Mouse (Mus musculus) heart, embryonic 14.5 days (tissue): ENCODE results near the gene P3h2. TPM values are rescaled to one million over a fixed set of nuclear protein-coding genes. Genes with fewer than 3 reads are reported as not detected.

Experiments used
- ATAC-seq: fragments of 200-750 bp; cut with Nextera tagmentation; 2 replicates; pipeline ENCODE4 v1.8.0; 2017; ENCODE audit warnings: low read depth, moderate TSS enrichment; ENCODE audit not compliant: insufficient number of reproducible peaks, insufficient read depth, low FRiP score
- H3K27ac ChIP-seq, 2 experiments: fragments of 200-500 bp in 1 of 2; fragments of 300-500 bp in 1 of 2; sonication (generic) in 1 of 2; replicated peaks in 1 of 2; 2 replicates each; pipeline ENCODE4 v1.5.1; 2012 to 2014; ENCODE audit warnings: low read depth in 2 of 2, low read length in 2 of 2, control low read depth in 1 of 2, mild to moderate bottlenecking in 1 of 2, mixed read lengths in 1 of 2; ENCODE audit not compliant: control insufficient read depth in 1 of 2, insufficient read depth in 1 of 2
- H3K27me3 ChIP-seq: fragments of 300-500 bp; sonication (generic); 2 replicates; pipeline ENCODE4 v1.6.1; 2014; ENCODE audit warnings: mild to moderate bottlenecking, low read length, control low read depth; ENCODE audit not compliant: control insufficient read depth, insufficient read depth
- H3K36me3 ChIP-seq: fragments of 300-500 bp; sonication (generic); 2 replicates; pipeline ENCODE4 v1.6.1; 2014; ENCODE audit warnings: mild to moderate bottlenecking, control low read depth, low read length, mixed read lengths; ENCODE audit not compliant: control insufficient read depth, insufficient read depth
- H3K4me1 ChIP-seq, 2 experiments: fragments of 200-500 bp in 1 of 2; fragments of 300-500 bp in 1 of 2; sonication (generic) in 1 of 2; 2 replicates each; pipeline ENCODE4 v1.6.1; 2012 to 2014; ENCODE audit warnings: low read length in 2 of 2, control low read depth in 1 of 2, mixed read lengths in 1 of 2; ENCODE audit not compliant: control insufficient read depth in 2 of 2, insufficient read depth in 2 of 2
- H3K4me2 ChIP-seq: fragments of 300-500 bp; sonication (generic); 2 replicates; pipeline ENCODE4 v1.6.1; 2014; ENCODE audit warnings: mild to moderate bottlenecking, low read length
- H3K4me3 ChIP-seq, 2 experiments: fragments of 200-500 bp in 1 of 2; fragments of 300-500 bp in 1 of 2; sonication (generic) in 1 of 2; 2 replicates each; pipeline ENCODE4 v1.5.1; 2012 to 2014; ENCODE audit warnings: low read length in 2 of 2, mild to moderate bottlenecking in 2 of 2, control low read depth in 1 of 2, low read depth in 1 of 2, moderate library complexity in 1 of 2; ENCODE audit not compliant: control insufficient read depth in 1 of 2, insufficient read depth in 1 of 2
- H3K9ac ChIP-seq: fragments of 300-500 bp; sonication (generic); 2 replicates; pipeline ENCODE4 v1.6.1; 2014; ENCODE audit warnings: mild to moderate bottlenecking, low read length
- H3K9me3 ChIP-seq: fragments of 300-500 bp; sonication (generic); 2 replicates; pipeline ENCODE4 v1.6.1; 2016; ENCODE audit warnings: low read length, control low read depth; ENCODE audit not compliant: control insufficient read depth
- WGBS: fragments of 180-500 bp; shearing (Covaris S2); extraction: QIAGEN DNeasy Blood & Tissue Kit; methylation state at CpG from one replicate; pipeline ENCODE4 v1.1.7; 2014; 5-methylcytosine and 5-hydroxymethylcytosine counted together
- polyA plus RNA-seq: library from polyadenylated mRNA; unstranded; fragments of >200 nt; fragmentation: Nextera tagmentation; extraction: Ambion mirVana; gene quantifications from 2 replicates; pipeline ENCODE4 v1.2.1, GENCODE M21; 2014

P3h2 gene
- polyA plus RNA-seq, 1 experiment from 2014 or later: 9.5 TPM

- ATAC-seq: no peak
- no peaks in the 10 kb centered on the region for H3K36me3 ChIP-seq
- H3K4me2 ChIP-seq: no peak overlapping the region
- H3K27ac ChIP-seq: no peak overlapping the region
- no peaks in the 10 kb centered on the region for H3K27me3 ChIP-seq
- 91% methylated on average over 3 of the region's 3 CpGs for WGBS
- peaks cover 4 to 12% of the 10 kb centered on the region in 2 experiments for H3K4me1 ChIP-seq
- H3K9me3 ChIP-seq: no peaks in the 10 kb centered on the region
- H3K4me3 ChIP-seq: no peak overlapping the region
- H3K9ac ChIP-seq: no peak overlapping the region
Observed at GRCm38 (mm10) chr16:26070376-26070775, 35.2 kb downstream of the P3h2 start.

GRCm38 (mm10) chr16:26065060-26065459, 40.5 kb downstream of the P3h2 start:
- Histone ChIP-seq H3K27me3 (no peaks in the 10 kb centered on the region), H3K36me3 (no peaks in the 10 kb centered on the region), H3K9ac (no peak overlapping the region), H3K9me3 (no peaks in the 10 kb centered on the region), H3K4me2 (no peak overlapping the region), H3K27ac (peak overlapping the region; percentile 1 to 33; a peak in 2 of 4 replicates), H3K4me1 (peaks cover 6 to 23% of the 10 kb centered on the region in 2 experiments), H3K4me3 (no peak overlapping the region)
- 25% methylated on average over 6 of the region's 6 CpGs for WGBS
- peak; percentile 86 for ATAC-seq

- 58% methylated on average over 5 of the region's 5 CpGs for WGBS
- Histone ChIP-seq H3K36me3 (no peaks in the 10 kb centered on the region), H3K9ac (no peak overlapping the region), H3K4me3 (no peak overlapping the region), H3K4me2 (no peak overlapping the region), H3K9me3 (no peaks in the 10 kb centered on the region), H3K4me1 (peaks cover 2 to 13% of the 10 kb centered on the region in 2 experiments; a peak in 3 of 4 replicates), H3K27me3 (no peaks in the 10 kb centered on the region), H3K27ac (peak overlapping the region in 1 of 2 experiments; percentile 27; a peak in 2 of 4 replicates)
- ATAC-seq: no peak
Observed at GRCm38 (mm10) chr16:26060239-26061085, 45.1 kb downstream of the P3h2 start.

GRCm38 (mm10) chr16:26053631-26054030, 52.0 kb downstream of the P3h2 start:
- H3K9me3 ChIP-seq: no peaks in the 10 kb centered on the region
- no peak overlapping the region for H3K4me3 ChIP-seq
- H3K9ac ChIP-seq: no peak overlapping the region
- H3K27me3 ChIP-seq: no peaks in the 10 kb centered on the region
- no peaks in the 10 kb centered on the region for H3K36me3 ChIP-seq
- peaks cover 13 to 59% of the 10 kb centered on the region in 2 experiments for H3K4me1 ChIP-seq
- H3K4me2 ChIP-seq: no peak overlapping the region
- WGBS: 57% methylated on average over 3 of the region's 3 CpGs
- no peak for ATAC-seq
- peak overlapping the region; percentile 2 to 42; a peak in 2 of 4 replicates for H3K27ac ChIP-seq

GRCm38 (mm10) chr16:26049393-26050087, 56.0 kb downstream of the P3h2 start:
- Histone ChIP-seq H3K9me3 (no peaks in the 10 kb centered on the region), H3K4me3 (no peak overlapping the region), H3K27ac (peak overlapping the region; percentile 37 to 85), H3K27me3 (no peaks in the 10 kb centered on the region), H3K4me2 (no peak overlapping the region), H3K36me3 (no peaks in the 10 kb centered on the region), H3K4me1 (peaks cover 20 to 73% of the 10 kb centered on the region in 2 experiments), H3K9ac (no peak overlapping the region)
- peak; percentile 52; the same call in 1 of the 2 replicates for ATAC-seq
- WGBS: 40% methylated on average over 5 of the region's 5 CpGs

- 0 out of 2 replicates have a peak overlapping the region, but pooled peaks have one; percentile 5 for H3K4me2 ChIP-seq
- peak overlapping the region; percentile 73 to 85 for H3K27ac ChIP-seq
- no peak overlapping the region for H3K4me3 ChIP-seq
- H3K9me3 ChIP-seq: no peaks in the 10 kb centered on the region
- peaks cover 25 to 69% of the 10 kb centered on the region in 2 experiments for H3K4me1 ChIP-seq
- 5% methylated on average over 3 of the region's 3 CpGs for WGBS
- no peaks in the 10 kb centered on the region for H3K27me3 ChIP-seq
- H3K9ac ChIP-seq: no peak overlapping the region
- peak; percentile 79 for ATAC-seq
- no peaks in the 10 kb centered on the region for H3K36me3 ChIP-seq
Observed at GRCm38 (mm10) chr16:26047870-26048269, 57.7 kb downstream of the P3h2 start.

- H3K36me3 ChIP-seq: no peaks in the 10 kb centered on the region
- 0 out of 2 replicates have a peak, but pooled peaks have one; percentile 8 for ATAC-seq
- 40% methylated on average over 1 of the region's 1 CpGs for WGBS
- H3K27me3 ChIP-seq: no peaks in the 10 kb centered on the region
- 0 out of 2 replicates have a peak overlapping the region, but pooled peaks have one; percentile 5 for H3K4me2 ChIP-seq
- H3K27ac ChIP-seq: peak overlapping the region in 1 of 2 experiments; percentile 85; a peak in 3 of 4 replicates
- H3K9me3 ChIP-seq: no peaks in the 10 kb centered on the region
- no peak overlapping the region for H3K4me3 ChIP-seq
- peaks cover 27 to 70% of the 10 kb centered on the region in 2 experiments for H3K4me1 ChIP-seq
- no peak overlapping the region for H3K9ac ChIP-seq
Observed at GRCm38 (mm10) chr16:26047396-26047795, 58.2 kb downstream of the P3h2 start.
